22 mouse cellular contexts compared by ENCODE assay signal in genomic region chr19:53490898-53491297, GRCm38 (mm10).
"Had no signal": no experiment of that assay in that cellular context is flagged by ENCODE, and none has a peak within 500 bp of the region (broad histone marks: within the 10 kb centered on the region; RNA-seq: fewer than 3 reads in every experiment).

No protein-coding gene starts in this region.

- H3K36me3 ChIP-seq: intestine, embryonic 15.5 days; kidney, embryonic 15.5 days; limb, embryonic 10.5 days; limb, embryonic 13.5 days; liver, embryonic 12.5 days; liver, embryonic 15.5 days; midbrain, embryonic 10.5 days; midbrain, embryonic 13.5 days had no signal

- H3K27me3 ChIP-seq: intestine, embryonic 15.5 days; limb, embryonic 13.5 days; liver, embryonic 12.5 days; liver, embryonic 15.5 days; midbrain, embryonic 13.5 days had no signal

- DNase-seq: kidney, adult 11 months; kidney, adult 8-10 months; kidney, postnatal 10 days; kidney, postnatal 36 days; layer of hippocampus, postnatal 36 days; liver; lung, adult 18-20 months; lung, postnatal 14 days; right cerebral cortex, adult 18-20 months; right cerebral cortex, postnatal 14 days; right cerebral cortex, postnatal 4 days; thymus, postnatal 36 days had no signal

- H3K9ac ChIP-seq: intestine, embryonic 15.5 days; kidney, embryonic 15.5 days; limb, embryonic 13.5 days; liver, embryonic 12.5 days; liver, embryonic 15.5 days; midbrain, embryonic 13.5 days had no signal

- H3K27ac ChIP-seq: intestine, embryonic 15.5 days; kidney, embryonic 15.5 days; left cerebral cortex, adult 2 months; limb, embryonic 10.5 days; limb, embryonic 13.5 days; liver, embryonic 12.5 days; liver, embryonic 15.5 days; midbrain, embryonic 10.5 days; midbrain, embryonic 13.5 days had no signal

- H3K9me3 ChIP-seq: intestine, embryonic 15.5 days; kidney, embryonic 15.5 days; limb, embryonic 10.5 days; limb, embryonic 13.5 days; liver, embryonic 12.5 days; liver, embryonic 15.5 days; midbrain, embryonic 10.5 days; midbrain, embryonic 13.5 days had no signal

- H3K4me3 ChIP-seq: intestine, embryonic 15.5 days; kidney, embryonic 15.5 days; left cerebral cortex, adult 2 months; limb, embryonic 10.5 days; limb, embryonic 13.5 days; liver, embryonic 12.5 days; liver, embryonic 15.5 days; megakaryocyte, embryonic 14.5 days; midbrain, embryonic 10.5 days; midbrain, embryonic 13.5 days had no signal

- H3K4me1 ChIP-seq: intestine, embryonic 15.5 days; limb, embryonic 10.5 days; limb, embryonic 13.5 days; megakaryocyte, embryonic 14.5 days; midbrain, embryonic 13.5 days had no signal

- ATAC-seq: intestine, embryonic 15.5 days; liver, embryonic 12.5 days; midbrain, embryonic 13.5 days had no signal

- H3K4me2 ChIP-seq: intestine, embryonic 15.5 days; kidney, embryonic 15.5 days; limb, embryonic 13.5 days; liver, embryonic 12.5 days; liver, embryonic 15.5 days; midbrain, embryonic 13.5 days had no signal
